Mouse (Mus musculus): ENCODE data around the gene Rflna. TPM values are rescaled to one million over a fixed set of nuclear protein-coding genes. Genes with fewer than 3 reads are reported as not detected.
A peak's percentile ranks its signal among the peaks of the same experiment; 100 is the strongest.

The Rflna gene
- total and polyA plus RNA-seq, 3 experiments, result 0.17 to 0.46 TPM; not detected in 1

GRCm38 (mm10) chr5:124961433-124961832, 41.6 kb upstream of the Rflna start:
- dilution Hi-C loops (cut with MboI; ENCODE audit: extremely low pct_ligation_motif_present, extremely low pct_unique_long_range_greater_than_20kb, low sequenced_read_pairs) (no loop called here), in situ Hi-C loops (cut with MboI; ENCODE audit: low pct_ligation_motif_present, low pct_unique_long_range_greater_than_20kb, low sequenced_read_pairs) (no loop called here)
- peak; percentile 49 for DNase-seq (ENCODE audit: extremely low read depth)
- H3K36me3 ChIP-seq (replicated peaks in 1 of 2; ENCODE audit: control insufficient read depth in 1 of 2, insufficient read depth in 1 of 2, low read length in 1 of 2), result no peaks in the 10 kb centered on the region
- peaks cover 8% of the 10 kb centered on the region for H3K9me3 ChIP-seq (replicated peaks; ENCODE audit: low read length)
- H3K9ac ChIP-seq (ENCODE audit: insufficient read depth, low read depth), result no peak overlapping the region
- H3K4me1 ChIP-seq (ENCODE audit: control insufficient read depth in 1 of 2, insufficient read depth in 2 of 2), result peaks cover 0 to 3% of the 10 kb centered on the region in 2 experiments; a peak in 1 of 4 replicates
- H3K4me2 ChIP-seq (ENCODE audit: insufficient read depth, low read depth, poor library complexity, severe bottlenecking), result peak overlapping the region; percentile 38; the same call in 1 of the 2 replicates
- H3K27ac ChIP-seq (ENCODE audit: insufficient read depth, low read depth), result no peak overlapping the region
- H3K4me3 ChIP-seq (replicated peaks in 1 of 3; ENCODE audit: low read depth in 2 of 3, low read length in 2 of 3, poor library complexity in 1 of 3), result no peak overlapping the region
- H3K27me3 ChIP-seq (replicated peaks), result peaks cover 8% of the 10 kb centered on the region
- TF ChIP-seq ZKSCAN1 (IDR thresholded peaks at IDR 0.05; ENCODE audit: borderline replicate concordance, low read depth, low read length) (no peak), CHD1 (IDR thresholded peaks at IDR 0.05; ENCODE audit: low read depth, low read length) (no peak), BHLHE40 (IDR thresholded peaks at IDR 0.05; ENCODE audit: low read depth, low read length) (peak; percentile 45; the same call in 1 of the 2 replicates)
- H3K79me2 ChIP-seq (replicated peaks; ENCODE audit: control insufficient read depth, extremely low read depth, insufficient read depth, poor library complexity, severe bottlenecking), result no peaks in the 10 kb centered on the region

DNA sequence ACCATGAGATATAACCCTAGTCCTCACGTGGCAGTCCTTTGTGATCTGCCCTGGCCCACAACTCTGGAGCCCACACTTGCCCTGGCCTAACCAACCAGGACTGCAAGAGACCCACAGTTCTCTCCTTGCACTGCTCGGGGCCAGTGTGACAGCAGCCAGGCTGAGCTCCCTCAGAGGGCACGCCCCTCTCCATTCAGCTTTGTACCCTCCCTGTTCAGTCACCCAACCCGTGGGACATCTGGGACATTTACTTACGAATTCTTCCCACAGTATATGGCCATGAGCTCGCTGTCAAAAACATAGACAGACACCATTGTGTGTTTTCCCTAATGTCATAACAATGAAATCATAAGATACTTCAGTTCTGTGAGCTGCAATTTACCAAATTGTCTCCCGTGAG, 40.3 kb upstream of the Rflna start:
- Histone ChIP-seq H3K4me2 (ENCODE audit: insufficient read depth, low read depth, poor library complexity, severe bottlenecking) (no peak overlapping the region), H3K9ac (ENCODE audit: insufficient read depth, low read depth) (no peak overlapping the region), H3K4me1 (ENCODE audit: control insufficient read depth in 1 of 2, insufficient read depth in 2 of 2) (peaks cover 0 to 3% of the 10 kb centered on the region in 2 experiments; a peak in 1 of 4 replicates), H3K79me2 (replicated peaks; ENCODE audit: control insufficient read depth, extremely low read depth, insufficient read depth, poor library complexity, severe bottlenecking) (no peaks in the 10 kb centered on the region), H3K9me3 (replicated peaks; ENCODE audit: low read length) (peaks cover 8% of the 10 kb centered on the region), H3K27ac (ENCODE audit: insufficient read depth, low read depth) (no peak overlapping the region), H3K4me3 (replicated peaks in 1 of 3; ENCODE audit: low read depth in 2 of 3, low read length in 2 of 3, poor library complexity in 1 of 3) (no peak overlapping the region), H3K27me3 (replicated peaks) (peaks cover 8% of the 10 kb centered on the region), H3K36me3 (replicated peaks in 1 of 2; ENCODE audit: control insufficient read depth in 1 of 2, insufficient read depth in 1 of 2, low read length in 1 of 2) (no peaks in the 10 kb centered on the region)
- in situ Hi-C loops (cut with MboI; ENCODE audit: low pct_ligation_motif_present, low pct_unique_long_range_greater_than_20kb, low sequenced_read_pairs), result no loop called here
- no peak for DNase-seq (ENCODE audit: extremely low read depth)
- TF ChIP-seq USF2 (conservative IDR thresholded peaks at IDR 0.05; ENCODE audit: low read depth, low read length) (no peak), MAX (IDR thresholded peaks at IDR 0.05; ENCODE audit: low read length) (no peak), POLR2A (IDR thresholded peaks at IDR 0.05; ENCODE audit: low read depth, low read length) (no peak), CHD2 (IDR thresholded peaks at IDR 0.05; ENCODE audit: low read length) (no peak), JUN (IDR thresholded peaks at IDR 0.05; ENCODE audit: insufficient read depth, low read depth, low read length) (no peak), RAD21 (IDR thresholded peaks at IDR 0.05; ENCODE audit: low read depth, low read length) (no peak), ZNF384 (IDR thresholded peaks at IDR 0.05; ENCODE audit: low read depth, low read length) (no peak), ZMIZ1 (IDR thresholded peaks at IDR 0.05; ENCODE audit: low read depth, low read length) (no peak), HCFC1 (IDR thresholded peaks at IDR 0.05; ENCODE audit: low read depth, low read length) (no peak), SIN3A (IDR thresholded peaks at IDR 0.05; ENCODE audit: low read length) (no peak), ETS1 (conservative IDR thresholded peaks at IDR 0.05; ENCODE audit: low read depth, low read length) (no peak), KAT2A (IDR thresholded peaks at IDR 0.05; ENCODE audit: insufficient replicate concordance, low read length) (no peak), MAZ (IDR thresholded peaks at IDR 0.05; ENCODE audit: low read depth, low read length) (no peak), MXI1 (IDR thresholded peaks at IDR 0.05; ENCODE audit: low read depth, low read length) (no peak), CHD1 (IDR thresholded peaks at IDR 0.05; ENCODE audit: low read depth, low read length) (no peak), UBTF (IDR thresholded peaks at IDR 0.05; ENCODE audit: low read depth, low read length) (no peak), NELFE (IDR thresholded peaks at IDR 0.05; ENCODE audit: low read depth, low read length) (no peak)
- dilution Hi-C loops (cut with MboI; ENCODE audit: extremely low pct_ligation_motif_present, extremely low pct_unique_long_range_greater_than_20kb, low sequenced_read_pairs), result no loop called here
